In genomic region chr5:121961256-121961655, GRCm38 (mm10) we compare ENCODE assay signal across 21 mouse cellular contexts.
DNase-seq lines count a peak whose midpoint lies in the region; ATAC-seq lines count a peak whose summit lies in the region.
"Had no signal": no experiment of that assay in that cellular context is flagged by ENCODE, and none has a peak within 500 bp of the region (broad histone marks: within the 10 kb centered on the region; RNA-seq: fewer than 3 reads in every experiment).

No protein-coding gene starts in this region.

- H3K9me3 ChIP-seq in embryonic facial prominence, embryonic 13.5 days = no peaks in the 10 kb centered on the region
- no peaks in the 10 kb centered on the region for H3K9me3 ChIP-seq in embryonic facial prominence, embryonic 10.5 days
- 0 out of 2 replicates have a peak, but pooled peaks cover 3% of the 10 kb centered on the region for H3K9me3 ChIP-seq in heart, embryonic 12.5 days (replicated peaks)
- H3K9me3 ChIP-seq: embryonic facial prominence, embryonic 12.5 days; forebrain, embryonic 15.5 days; heart, embryonic 15.5 days; intestine, embryonic 15.5 days had no signal

- no peak overlapping the region; the same call in 1 of the 2 replicates for H3K4me3 ChIP-seq in embryonic facial prominence, embryonic 13.5 days
- H3K4me3 ChIP-seq in embryonic facial prominence, embryonic 10.5 days = no peak overlapping the region
- H3K4me3 ChIP-seq in heart, embryonic 12.5 days = no peak overlapping the region
- H3K4me3 ChIP-seq: embryonic facial prominence, embryonic 12.5 days; forebrain, embryonic 15.5 days; gastrocnemius, adult 2 months; heart, embryonic 15.5 days; intestine, embryonic 15.5 days had no signal

- intact Hi-C loops in heart, postnatal 10 days (cut with DNase I) = no loop called here
- intact Hi-C loops in left cerebral cortex, postnatal 4 days (cut with DNase I) = no loop called here

- WGBS in embryonic facial prominence, embryonic 13.5 days = 69% methylated on average over 8 of the region's 8 CpGs
- 73% methylated on average over 8 of the region's 8 CpGs for WGBS in embryonic facial prominence, embryonic 10.5 days
- WGBS in heart, embryonic 12.5 days = 80% methylated on average over 8 of the region's 8 CpGs

- H3K4me2 ChIP-seq in embryonic facial prominence, embryonic 13.5 days = no peak overlapping the region
- no peak overlapping the region for H3K4me2 ChIP-seq in heart, embryonic 12.5 days
- H3K4me2 ChIP-seq: embryonic facial prominence, embryonic 12.5 days; forebrain, embryonic 15.5 days; heart, embryonic 15.5 days; intestine, embryonic 15.5 days had no signal

- 0 out of 2 replicates have a peak overlapping the region, but pooled peaks have one; percentile 32 for H3K9ac ChIP-seq in embryonic facial prominence, embryonic 13.5 days
- H3K9ac ChIP-seq in heart, embryonic 12.5 days = 0 out of 2 replicates have a peak overlapping the region, but pooled peaks have one; percentile 17
- H3K9ac ChIP-seq: embryonic facial prominence, embryonic 12.5 days; forebrain, embryonic 15.5 days; heart, embryonic 15.5 days; intestine, embryonic 15.5 days had no signal

- no peak; the same call in 1 of the 2 replicates for ATAC-seq in embryonic facial prominence, embryonic 13.5 days (ENCODE audit: insufficient number of reproducible peaks, insufficient read depth, low FRiP score, low TSS enrichment, low read depth)
- ATAC-seq in heart, embryonic 12.5 days (ENCODE audit: insufficient number of reproducible peaks, low FRiP score) = no peak
- ATAC-seq: activated CD4-positive, CD25-positive, alpha-beta regulatory T cell, adult 4 months; intestine, embryonic 15.5 days; Patski had no signal

- no peak overlapping the region for H3K27ac ChIP-seq in embryonic facial prominence, embryonic 13.5 days
- no peak overlapping the region; the same call in 1 of the 2 replicates for H3K27ac ChIP-seq in embryonic facial prominence, embryonic 10.5 days (replicated peaks)
- H3K27ac ChIP-seq in heart, embryonic 12.5 days (ENCODE audit: poor library complexity, severe bottlenecking) = no peak overlapping the region
- H3K27ac ChIP-seq: embryonic facial prominence, embryonic 12.5 days; forebrain, embryonic 15.5 days; gastrocnemius, adult 2 months; heart, embryonic 15.5 days; intestine, embryonic 15.5 days had no signal

- peaks cover 33% of the 10 kb centered on the region for H3K4me1 ChIP-seq in embryonic facial prominence, embryonic 13.5 days
- H3K4me1 ChIP-seq in embryonic facial prominence, embryonic 10.5 days = peaks cover 44% of the 10 kb centered on the region
- H3K4me1 ChIP-seq in heart, embryonic 12.5 days (replicated peaks) = peaks cover 55% of the 10 kb centered on the region

- no peak for DNase-seq in embryonic facial prominence, embryonic 10.5 days (ENCODE audit: low spot score)
- no peak for DNase-seq in heart, postnatal 10 days
- DNase-seq in left cerebral cortex, postnatal 4 days = peak; percentile 62
- DNase-seq in left cerebral cortex, adult 18-20 months (ENCODE audit: low spot score in 2 of 2) = no peak
- DNase-seq in NIH3T3 (ENCODE audit: low read depth) = peak; percentile 5
- no peak for DNase-seq in urinary bladder, adult 2 months (ENCODE audit: low spot score)
- DNase-seq: adrenal gland, postnatal 14 days; cerebellum, adult 18-20 months; cerebellum, adult 9-11 months; embryo, embryonic 11 days; gastrocnemius, adult 2 months; gastrocnemius, postnatal 25 days; kidney, adult 18-20 months had no signal

- 0 out of 2 replicates have a peak, but pooled peaks cover 7% of the 10 kb centered on the region for H3K27me3 ChIP-seq in embryonic facial prominence, embryonic 13.5 days
- H3K27me3 ChIP-seq in embryonic facial prominence, embryonic 10.5 days (replicated peaks; ENCODE audit: low read depth, poor library complexity, severe bottlenecking) = 0 out of 2 replicates have a peak, but pooled peaks cover 7% of the 10 kb centered on the region
- no peaks in the 10 kb centered on the region; the same call in 1 of the 2 replicates for H3K27me3 ChIP-seq in heart, embryonic 12.5 days (replicated peaks)
- H3K27me3 ChIP-seq: forebrain, embryonic 15.5 days; intestine, embryonic 15.5 days; Patski had no signal

- H3K36me3 ChIP-seq in embryonic facial prominence, embryonic 13.5 days = no peaks in the 10 kb centered on the region
- no peaks in the 10 kb centered on the region for H3K36me3 ChIP-seq in embryonic facial prominence, embryonic 10.5 days (replicated peaks)
- H3K36me3 ChIP-seq in heart, embryonic 12.5 days = no peaks in the 10 kb centered on the region
- H3K36me3 ChIP-seq: embryonic facial prominence, embryonic 12.5 days; forebrain, embryonic 15.5 days; heart, embryonic 15.5 days; intestine, embryonic 15.5 days had no signal

Comparison
In these comparisons a context has a peak if more than half of its experiments do, and no peak if none do; other contexts are left out.
1. DNase-seq: peak in left cerebral cortex, postnatal 4 days (single experiment) and NIH3T3 (single experiment); none in embryonic facial prominence, embryonic 10.5 days (single experiment), heart, postnatal 10 days (0 of 2), left cerebral cortex, adult 18-20 months (0 of 2) and urinary bladder, adult 2 months (single experiment).